Mouse (Mus musculus): Measurements from ENCODE around the gene Ager.
A peak's percentile ranks its signal among the peaks of the same experiment; 100 is the strongest.

Gene Ager

GRCm38 (mm10) chr17:34597566-34598095, at the start of gene Ager:
TSS of gene Ager (plus strand) at chr17:34597862.
- DNase-seq (ENCODE audit: low read depth, low spot score), result no peak

- DNase-seq (ENCODE audit: low read depth, low spot score), result no peak
These were observed 48.5 kb upstream of the Ager start for GRCm38 (mm10) chr17:34549156-34549555.

GRCm38 (mm10) chr17:34549843-34550242, 47.8 kb upstream of the Ager start:
- no peak for DNase-seq (ENCODE audit: low read depth, low spot score)

GRCm38 (mm10) chr17:34555483-34555882, 42.2 kb upstream of the Ager start:
- peak; percentile 62 for DNase-seq (ENCODE audit: low read depth, low spot score)

GRCm38 (mm10) chr17:34556406-34556805, 41.3 kb upstream of the Ager start:
- no peak for DNase-seq (ENCODE audit: low read depth, low spot score)

- no peak for DNase-seq (ENCODE audit: low read depth, low spot score)
These were observed 40.3 kb upstream of the Ager start for GRCm38 (mm10) chr17:34557411-34557810.

- DNase-seq (ENCODE audit: low read depth, low spot score), result no peak
These were observed 38.5 kb upstream of the Ager start for GRCm38 (mm10) chr17:34559116-34559515.

GRCm38 (mm10) chr17:34559895-34560294, 37.8 kb upstream of the Ager start:
- no peak for DNase-seq (ENCODE audit: low read depth, low spot score)

- no peak for DNase-seq (ENCODE audit: low read depth, low spot score)
These were observed 37.2 kb upstream of the Ager start for GRCm38 (mm10) chr17:34560438-34560837.

- DNase-seq (ENCODE audit: low read depth, low spot score), result no peak
These were observed 36.5 kb upstream of the Ager start for GRCm38 (mm10) chr17:34561200-34561599.

GRCm38 (mm10) chr17:34562595-34562994, 35.1 kb upstream of the Ager start:
- DNase-seq (ENCODE audit: low read depth, low spot score), result no peak

- DNase-seq (ENCODE audit: low read depth, low spot score), result no peak
These were observed 34.3 kb upstream of the Ager start for GRCm38 (mm10) chr17:34563354-34563753.

GRCm38 (mm10) chr17:34564003-34564421, 33.6 kb upstream of the Ager start, which contains the start of gene Notch4:
TSS of gene Notch4 (plus strand) at chr17:34564268.
- DNase-seq (ENCODE audit: low read depth, low spot score), result no peak

GRCm38 (mm10) chr17:34564796-34565195, 32.9 kb upstream of the Ager start:
- DNase-seq (ENCODE audit: low read depth, low spot score), result no peak

GRCm38 (mm10) chr17:34567311-34567710, 30.4 kb upstream of the Ager start:
- DNase-seq (ENCODE audit: low read depth, low spot score), result no peak

GRCm38 (mm10) chr17:34568421-34568820, 29.2 kb upstream of the Ager start:
- no peak for DNase-seq (ENCODE audit: low read depth, low spot score)

GRCm38 (mm10) chr17:34569919-34570318, 27.7 kb upstream of the Ager start:
- no peak for DNase-seq (ENCODE audit: low read depth, low spot score)

- no peak for DNase-seq (ENCODE audit: low read depth, low spot score)
These were observed 25.8 kb upstream of the Ager start for GRCm38 (mm10) chr17:34571875-34572274.

- DNase-seq (ENCODE audit: low read depth, low spot score), result no peak
These were observed 25.3 kb upstream of the Ager start for GRCm38 (mm10) chr17:34572361-34572760.

- DNase-seq (ENCODE audit: low read depth, low spot score), result no peak
These were observed 21.1 kb upstream of the Ager start for GRCm38 (mm10) chr17:34576577-34576976.

GRCm38 (mm10) chr17:34578070-34578469, 19.6 kb upstream of the Ager start:
- DNase-seq (ENCODE audit: low read depth, low spot score), result no peak

GRCm38 (mm10) chr17:34582528-34582927, 15.1 kb upstream of the Ager start:
- no peak for DNase-seq (ENCODE audit: low read depth, low spot score)

- DNase-seq (ENCODE audit: low read depth, low spot score), result no peak
These were observed 14.3 kb upstream of the Ager start for GRCm38 (mm10) chr17:34583397-34583796.

- no peak for DNase-seq (ENCODE audit: low read depth, low spot score)
These were observed 13.8 kb upstream of the Ager start for GRCm38 (mm10) chr17:34583819-34584218.
